ENCODE assay signal across 12 mouse cellular contexts in the genomic region with DNA sequence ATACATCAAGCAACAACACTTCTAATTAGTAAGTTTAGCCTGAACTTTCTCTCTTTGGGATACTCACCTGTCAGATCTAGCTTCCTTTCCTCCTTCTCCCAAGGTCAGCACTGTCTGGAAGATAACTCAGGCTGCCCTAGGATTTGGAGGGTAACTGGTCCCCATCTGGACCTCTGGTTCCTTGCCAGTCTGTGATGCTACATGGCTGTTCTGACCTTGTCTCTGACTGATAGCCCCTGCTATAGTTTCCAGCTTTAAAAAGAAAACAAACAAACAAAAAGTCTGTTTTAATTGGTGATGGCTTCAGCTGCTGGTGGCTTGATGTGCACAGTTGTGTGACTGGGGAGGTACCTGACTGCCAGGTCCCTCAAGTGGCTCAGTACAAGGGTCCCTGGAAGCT. TPM values are rescaled to one million over a fixed set of nuclear protein-coding genes. Genes with fewer than 3 reads are reported as not detected.
"Had no signal": no experiment of that assay in that cellular context is flagged by ENCODE, and none has a peak within 500 bp of the region (broad histone marks: within the 10 kb centered on the region; RNA-seq: fewer than 3 reads in every experiment).

No protein-coding gene starts in this region.

- DNase-seq: liver, postnatal 0 days; lung, adult 2 months; lung, postnatal 14 days; lung, postnatal 36 days; midbrain, embryonic 14.5 days; right cerebral cortex, postnatal 14 days; thymus, adult 2 months; thymus, postnatal 25 days; thymus, postnatal 4 days had no signal

- ATAC-seq: liver, postnatal 0 days; lung, postnatal 0 days had no signal

RNA-seq across cellular contexts. Expression of a gene that starts 20.0 kb away (rescaled TPM):
- total RNA-seq: monocyte, adult 5-6 weeks; neutrophil, adult 5-6 weeks had no signal
